Mouse (Mus musculus) retina, adult 2 months (tissue): Measurements from ENCODE around the gene Gm35549.
"Not testable (repeated sequence)": the region's sequence is repeated elsewhere in the genome, so short reads cannot be mapped to it uniquely, and the experiment has no call there.

Experiments
- DNase-seq: peaks from one replicate; pipeline ENCODE4 v3.0.0-alpha.2; 2012; ENCODE audit warnings: low read depth, low spot score

The Gm35549 gene

DNA sequence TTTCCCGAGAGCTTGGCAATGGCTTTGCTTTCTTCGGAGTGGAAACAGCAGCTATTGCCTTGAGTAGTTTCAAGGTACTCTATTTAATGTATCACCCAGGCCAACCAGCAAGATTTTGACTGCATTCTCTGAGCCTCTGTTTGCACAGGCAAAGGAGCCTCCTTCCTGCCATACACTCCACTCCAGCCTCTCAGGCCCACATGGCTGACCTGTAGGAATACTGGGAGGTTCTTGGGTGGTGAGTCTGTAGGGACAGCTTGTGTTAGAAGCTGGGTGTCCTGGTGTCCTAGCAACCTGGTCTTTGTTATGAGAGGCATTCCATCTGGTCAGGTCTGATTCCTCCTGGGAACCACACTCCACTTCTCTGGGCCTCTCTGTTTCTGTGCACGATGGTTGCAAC is at the start of gene Gm35549:
Gm35549 (minus strand) TSS at position 276 of the 400 bp plus-strand sequence.
- no peak for DNase-seq

DNA sequence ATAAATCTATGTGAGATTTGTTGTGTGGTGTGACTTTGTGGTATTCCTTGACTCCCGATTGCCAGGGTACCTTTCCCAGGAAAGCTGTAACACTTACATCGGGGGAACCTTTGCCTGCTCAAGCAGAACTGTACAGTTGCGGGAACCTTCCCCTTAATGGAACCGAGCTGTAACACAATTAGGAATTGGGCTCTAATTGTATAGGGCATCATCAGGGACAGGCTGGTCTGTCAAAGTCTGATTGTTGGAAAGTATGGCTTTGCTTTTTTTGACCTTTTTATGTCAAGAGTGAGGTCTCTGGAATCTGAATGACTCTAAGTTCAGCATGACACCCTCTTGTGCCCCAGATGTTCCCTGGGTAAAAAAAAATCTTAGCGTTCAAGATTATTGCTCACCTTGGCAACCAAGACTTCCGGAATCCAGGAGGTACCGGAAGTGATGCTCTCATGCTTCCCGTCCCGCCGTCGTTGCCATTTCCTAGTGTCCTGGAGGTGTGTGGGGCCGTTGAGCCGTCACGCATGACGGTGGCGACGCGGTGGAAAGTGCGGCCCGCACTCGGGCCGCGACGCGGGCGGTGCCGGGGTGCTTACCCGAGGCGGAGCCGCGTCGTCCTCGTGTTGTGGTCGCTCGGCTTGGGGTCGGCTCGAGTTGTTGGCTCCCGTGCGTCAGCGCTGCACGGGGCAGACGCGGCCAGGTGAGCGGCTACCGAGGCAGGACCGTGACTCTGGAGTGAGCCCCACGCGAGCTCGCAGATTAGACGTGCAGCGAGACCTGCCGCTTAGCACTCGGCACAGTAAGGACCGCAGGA is 42.7 kb upstream of the Gm35549 start:
- peak; percentile 61 for DNase-seq

GRCm38 (mm10) chr9:122885385-122885784 is 41.5 kb upstream of the Gm35549 start, which contains the start of gene Zkscan7:
Gene Zkscan7 (plus strand): TSS chr9:122885685.
- no peak for DNase-seq

DNA sequence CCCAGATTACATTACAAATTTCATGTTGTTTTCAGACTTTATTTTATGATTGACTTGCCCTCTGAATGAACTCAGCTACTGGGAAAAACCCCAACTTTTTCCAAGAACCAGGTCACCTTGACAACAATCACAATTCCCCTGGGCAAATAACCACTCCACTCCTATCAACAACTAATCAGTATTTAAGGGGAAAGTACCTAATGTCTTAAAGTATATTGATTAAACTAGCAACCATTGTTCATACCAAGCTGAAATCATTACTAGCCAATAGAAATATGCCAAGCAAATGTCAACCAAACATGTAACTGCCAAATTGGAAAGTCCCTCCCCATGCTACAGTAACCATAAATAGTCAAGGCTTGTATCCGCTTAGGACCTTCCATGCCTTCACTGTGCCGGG is 31.3 kb upstream of the Gm35549 start:
- no peak for DNase-seq

DNA sequence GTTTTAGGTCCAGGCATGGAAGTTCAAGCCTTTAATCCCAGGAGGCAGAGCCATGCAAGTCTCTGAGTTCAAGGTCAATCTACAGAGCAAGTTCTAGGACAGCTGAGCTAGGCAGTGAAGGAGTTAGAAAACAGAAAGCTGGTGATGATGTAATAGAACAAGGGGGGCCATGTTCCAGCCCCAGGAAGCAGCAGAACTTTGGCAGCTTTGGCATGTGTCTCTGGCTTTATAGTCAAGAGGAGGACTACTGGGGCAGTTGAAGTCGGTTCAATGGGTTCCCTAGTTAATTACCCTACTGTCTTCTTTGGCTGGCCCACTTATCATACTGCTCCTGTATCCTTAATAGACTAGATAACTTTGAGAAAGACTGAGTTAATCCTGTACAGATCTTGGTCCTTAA is 30.8 kb upstream of the Gm35549 start:
- DNase-seq, result no peak

GRCm38 (mm10) chr9:122872595-122872994 is 28.8 kb upstream of the Gm35549 start:
- no peak for DNase-seq

DNA sequence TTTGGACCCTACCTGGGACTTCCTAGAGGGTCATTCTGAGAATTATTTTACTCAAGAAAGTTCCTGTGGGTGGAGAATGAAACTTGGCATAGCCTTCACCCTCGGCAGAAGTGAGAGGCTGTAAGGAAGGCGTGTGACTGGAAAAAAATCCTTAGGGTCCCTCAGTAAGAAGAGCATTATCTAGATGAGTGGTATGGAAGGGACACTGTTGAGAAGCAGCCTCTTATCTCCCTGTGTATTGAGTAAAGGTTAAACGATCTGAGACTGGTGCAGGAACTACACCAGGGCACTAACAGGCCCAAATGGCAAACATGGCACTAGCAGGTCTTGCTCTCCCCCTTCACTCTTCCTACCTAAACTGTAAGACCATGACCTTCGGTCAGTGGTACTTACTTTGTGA is 22.4 kb upstream of the Gm35549 start:
- DNase-seq, result no peak

DNA sequence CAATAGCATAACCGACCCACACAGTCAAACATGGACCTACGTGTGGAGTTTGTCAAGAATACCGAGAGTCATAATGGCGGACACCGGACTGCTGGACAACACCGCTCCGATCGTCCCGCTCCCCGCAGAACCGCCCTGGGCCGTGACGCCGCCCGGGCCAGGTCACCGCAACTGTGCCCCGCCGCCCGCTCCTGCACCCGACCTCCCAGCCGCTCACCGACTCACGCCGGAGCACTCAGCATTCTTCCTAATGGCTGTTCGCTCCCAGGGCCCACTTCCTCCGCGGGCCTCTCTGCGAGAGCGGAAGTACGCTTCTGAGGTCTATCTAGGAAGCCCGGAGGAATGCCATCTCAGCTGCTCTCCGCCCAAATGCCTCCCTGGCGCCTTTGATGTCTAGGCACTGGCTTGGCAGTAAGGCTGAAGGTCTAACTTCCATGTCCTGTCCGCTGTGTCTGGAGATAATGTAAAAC is 21.9 kb upstream of the Gm35549 start, which contains the start of gene Zfp445:
Zfp445 (minus strand) TSS at position 310 of the 470 bp plus-strand sequence.
- DNase-seq, result peak; percentile 68

DNA sequence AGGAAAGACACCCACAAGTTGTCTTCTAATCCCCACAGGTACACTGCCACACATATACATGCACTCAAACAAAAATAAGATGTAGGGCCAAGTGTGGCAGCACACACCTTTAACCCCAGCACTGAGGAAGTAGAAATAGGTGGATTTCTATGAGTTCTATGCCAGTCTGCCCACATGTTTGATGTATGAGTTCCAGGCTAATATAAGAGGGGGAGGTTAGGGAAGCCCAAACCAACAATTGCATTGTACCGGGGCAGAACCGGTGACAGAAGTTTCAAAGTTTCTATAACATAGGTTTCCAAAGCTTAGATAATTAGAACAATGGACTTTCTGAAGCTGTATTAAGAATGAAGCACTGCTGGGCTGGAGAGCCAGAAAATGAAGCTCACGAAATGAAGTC is 21.0 kb upstream of the Gm35549 start:
- DNase-seq, result no peak

DNA sequence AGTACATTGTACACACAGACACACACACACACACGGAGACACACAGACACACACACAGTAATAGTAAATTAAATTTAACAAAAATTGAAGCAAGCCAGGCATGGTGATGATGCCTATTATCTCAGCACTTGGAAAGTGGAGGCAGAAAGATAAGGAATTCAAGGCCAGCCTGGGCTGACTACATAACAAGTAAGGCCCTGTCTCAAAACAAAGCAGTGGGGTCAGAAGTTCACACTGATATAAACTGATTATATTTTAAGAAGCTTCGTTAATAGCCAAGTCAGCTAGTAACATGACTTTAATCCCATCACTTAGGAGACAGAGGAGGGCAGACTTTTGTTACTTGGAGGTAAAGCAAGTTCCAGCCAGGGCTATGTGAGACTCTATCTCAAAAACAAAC is 19.9 kb upstream of the Gm35549 start:
- peak; percentile 36 for DNase-seq

DNA sequence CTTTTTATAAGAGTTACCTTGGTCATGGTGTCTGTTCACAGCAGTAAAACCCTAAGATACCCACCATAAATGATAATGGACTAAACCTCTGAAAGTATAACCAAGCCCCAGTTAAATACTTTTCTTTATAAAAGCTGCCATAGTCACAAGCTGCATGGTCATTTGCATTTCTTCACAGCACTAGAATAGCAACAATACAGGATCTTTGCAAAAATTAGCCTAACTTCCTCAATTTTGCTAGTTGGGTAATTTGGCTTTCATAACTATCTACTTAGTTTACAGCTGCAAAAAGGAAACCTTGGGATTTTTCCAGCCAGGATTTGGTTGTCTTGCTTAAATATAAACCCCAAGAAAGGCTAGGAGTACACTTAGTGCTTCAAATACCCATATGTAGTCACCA is 16.9 kb upstream of the Gm35549 start:
- no peak for DNase-seq

GRCm38 (mm10) chr9:122856716-122857115 is 12.9 kb upstream of the Gm35549 start:
- no peak for DNase-seq

DNA sequence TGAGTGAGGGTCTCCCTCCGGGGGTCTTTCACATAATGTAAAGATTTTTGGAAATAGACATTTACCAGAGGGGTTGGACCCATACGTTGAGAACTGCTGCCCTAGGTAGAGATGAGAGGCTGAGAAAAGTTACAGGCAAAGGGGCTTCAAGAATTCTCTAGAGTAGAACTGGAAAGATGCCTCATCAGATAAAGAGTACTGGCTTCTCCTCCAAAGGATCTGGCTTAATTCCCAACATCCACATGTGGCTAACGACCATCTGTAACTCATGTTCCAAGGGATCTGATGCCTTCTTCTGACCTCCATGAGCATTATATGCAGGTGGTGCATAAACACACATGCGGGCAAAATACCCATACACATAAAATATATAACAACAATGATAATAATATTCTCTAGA is 11.8 kb upstream of the Gm35549 start:
- no peak for DNase-seq

DNA sequence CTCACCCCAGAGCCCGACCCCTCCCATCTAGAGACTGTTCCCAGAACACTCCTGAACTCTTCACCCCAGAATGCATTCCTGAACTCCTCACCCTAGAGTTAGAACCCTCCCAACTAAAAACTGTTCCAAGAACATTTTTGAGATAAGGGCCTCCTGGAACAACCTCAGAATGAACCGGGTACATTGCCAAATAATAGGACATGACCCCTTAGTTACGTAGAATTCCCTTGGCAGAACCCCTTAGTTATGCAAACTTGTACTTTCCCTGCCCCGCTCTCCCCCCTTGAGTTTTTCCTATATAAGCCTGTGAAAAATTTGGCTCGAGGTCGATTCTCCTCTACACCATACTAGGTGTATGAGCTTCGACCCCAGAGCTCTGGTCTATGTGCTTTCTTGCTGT is 11.3 kb upstream of the Gm35549 start:
- not testable (repeated sequence) for DNase-seq

DNA sequence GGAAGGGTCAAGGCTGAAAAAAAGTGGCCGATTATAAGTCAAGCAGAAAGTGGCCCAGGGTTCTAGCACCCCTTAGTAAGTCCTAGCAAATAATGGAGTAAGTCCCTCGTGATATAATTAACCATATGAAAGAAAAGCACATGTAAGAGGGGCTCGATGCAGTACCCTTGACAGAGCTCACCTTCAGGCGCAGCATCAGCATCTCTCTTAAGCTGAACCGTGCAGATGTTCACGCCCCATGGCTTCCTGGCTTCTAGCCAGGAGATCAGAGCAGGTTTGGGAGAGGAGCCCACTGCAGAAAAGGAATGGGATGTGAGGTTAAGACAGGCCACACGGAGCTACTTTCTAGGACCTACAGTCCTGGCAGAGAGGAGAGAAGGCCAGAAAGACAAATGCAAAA is 10.7 kb upstream of the Gm35549 start:
- DNase-seq, result no peak

DNA sequence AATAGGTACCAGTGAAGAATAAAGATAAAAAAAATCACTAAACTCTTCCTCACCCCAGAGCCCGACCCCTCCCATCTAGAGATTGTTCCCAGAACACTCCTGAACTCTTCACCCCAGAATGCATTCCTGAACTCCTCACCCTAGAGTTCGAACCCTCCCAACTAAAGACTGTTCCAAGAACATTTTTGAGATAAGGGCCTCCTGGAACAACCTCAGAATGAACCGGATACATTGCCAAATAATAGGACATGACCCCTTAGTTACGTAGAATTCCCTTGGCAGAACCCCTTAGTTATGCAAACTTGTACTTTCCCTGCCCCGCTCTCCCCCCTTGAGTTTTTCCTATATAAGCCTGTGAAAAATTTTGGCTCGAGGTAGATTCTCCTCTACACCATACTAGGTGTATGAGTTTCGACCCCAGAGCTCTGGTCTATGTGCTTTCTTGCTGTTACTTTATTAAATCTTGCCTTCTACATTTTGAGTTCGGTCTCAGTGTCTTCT is 4.0 kb upstream of the Gm35549 start:
- not testable (repeated sequence) for DNase-seq

GRCm38 (mm10) chr9:122846156-122846555 is 2.3 kb upstream of the Gm35549 start:
- no peak for DNase-seq

- DNase-seq, result no peak
Observed at GRCm38 (mm10) chr9:122845621-122846020, 1.8 kb upstream of the Gm35549 start.

- no peak for DNase-seq
Observed at GRCm38 (mm10) chr9:122837680-122838079, 6.2 kb downstream of the Gm35549 start.

GRCm38 (mm10) chr9:122837216-122837615 is 6.6 kb downstream of the Gm35549 start:
- DNase-seq, result no peak

- peak; percentile 11 for DNase-seq
Observed at GRCm38 (mm10) chr9:122836790-122837189, 7.0 kb downstream of the Gm35549 start.

- no peak for DNase-seq
Observed at GRCm38 (mm10) chr9:122836126-122836525, 7.7 kb downstream of the Gm35549 start.

DNA sequence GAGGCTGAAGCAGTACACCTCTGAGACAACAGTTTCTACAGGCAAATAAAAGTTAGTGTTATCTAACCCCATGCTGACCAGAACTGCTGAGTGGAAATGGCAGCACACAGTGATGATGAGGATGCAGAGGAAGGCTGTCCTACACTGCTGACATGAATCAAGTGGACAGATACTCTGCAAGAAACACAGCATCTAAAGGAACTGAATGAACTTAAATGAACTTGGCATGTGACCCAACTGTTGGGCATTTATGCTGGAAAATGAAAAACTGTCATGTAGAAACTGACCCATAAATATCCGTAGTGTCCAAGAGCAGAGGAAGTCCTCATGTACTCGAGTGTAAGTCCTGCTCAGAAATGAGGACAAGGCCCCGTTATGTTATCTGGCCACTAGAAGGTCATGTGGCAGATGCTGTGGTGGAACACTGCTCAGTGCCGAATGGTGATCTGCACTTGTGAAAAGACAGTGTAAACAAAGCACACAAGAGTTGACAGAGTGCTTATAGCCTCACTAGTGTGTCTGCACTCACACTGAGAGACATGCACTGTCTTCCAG is 13.9 kb downstream of the Gm35549 start:
- no peak for DNase-seq
